Mouse (Mus musculus) ES-Bruce4 (cell line): ENCODE measurements around the gene Krtap1-3.

Experiments used
- CTCF ChIP-seq: IDR thresholded peaks from one replicate; pipeline ENCODE4 v1.8.1; 2011; ENCODE audit warnings: low read depth, low read length
- EP300 ChIP-seq: IDR thresholded peaks from 2 replicates; pipeline ENCODE4 v1.6.1; 2011; ENCODE audit warnings: low read depth, low read length; ENCODE audit not compliant: insufficient read depth

DNA sequence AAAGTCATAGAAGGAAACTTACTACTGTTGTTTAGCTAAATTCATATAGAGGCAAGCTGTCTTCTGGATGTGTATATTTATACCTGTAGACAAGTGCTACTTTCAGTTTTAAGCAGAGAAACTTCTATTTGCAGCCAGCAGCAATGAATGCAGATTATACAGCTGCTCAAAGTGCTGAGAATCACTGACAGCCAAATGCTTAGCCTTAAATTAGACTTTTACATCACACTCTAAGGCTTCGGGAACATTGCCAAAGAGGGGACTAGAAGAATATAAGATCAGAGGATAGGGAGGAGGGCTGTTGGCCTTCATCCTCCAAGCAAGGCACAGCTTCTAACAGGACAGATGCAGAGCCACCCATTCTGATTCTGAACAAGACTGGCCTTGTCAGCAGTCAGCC, 45.9 kb upstream of the Krtap1-3 start:
- no peak for TF ChIP-seq CTCF
- no peak for TF ChIP-seq EP300
